Mouse (Mus musculus) embryonic stem cell, embryonic (primary cell): ENCODE results near the gene Dram2.
"Not testable (repeated sequence)": the region's sequence is repeated elsewhere in the genome, so short reads cannot be mapped to it uniquely, and the experiment has no call there.

Experiments used
- CTCF ChIA-PET, 4 experiments: fragments of 300-600 bp in 2 of 4; fragments of 350-600 bp in 2 of 4; sonication (Branson Sonifier 250); formaldehyde crosslinking; loops; one replicate each; lab custom pipeline; 2022; ENCODE audit warnings: inconsistent platforms in 2 of 4; lab: Charles Lee
- POLR2A ChIA-PET, 4 experiments: fragments of 300-600 bp in 2 of 4; fragments of 350-600 bp in 2 of 4; sonication (Branson Sonifier 250); formaldehyde crosslinking; loops; one replicate each; lab custom pipeline; 2022; ENCODE audit warnings: antibody characterized with exemption in 4 of 4, inconsistent platforms in 1 of 4; lab: Charles Lee

Dram2 gene

DNA sequence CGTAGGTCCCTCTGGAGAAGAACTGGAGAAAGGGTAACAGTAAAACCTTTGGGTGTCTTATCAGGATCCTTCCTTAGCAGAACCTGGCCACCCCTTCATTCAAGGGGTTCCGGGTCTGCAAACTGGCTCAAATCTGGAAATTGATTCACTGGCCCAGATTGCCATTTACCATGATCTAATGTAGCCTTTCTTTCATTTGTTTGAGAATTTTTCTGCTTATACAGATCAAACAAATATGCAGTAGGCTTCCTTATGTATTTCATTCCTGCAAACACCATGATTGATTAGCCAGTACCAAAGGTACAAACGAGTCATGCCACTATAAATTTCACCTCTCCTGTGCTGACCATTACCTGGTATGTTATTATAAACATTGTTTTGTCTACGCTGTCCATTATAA, 46.0 kb downstream of the Dram2 start:
- CTCF ChIA-PET: not testable (repeated sequence)

GRCm38 (mm10) chr3:106618103-106618502, 70.5 kb downstream of the Dram2 start:
- CTCF ChIA-PET: no interaction called here
- POLR2A ChIA-PET: no interaction called here

More for the DNA sequence above, 46.0 kb downstream of the Dram2 start:
- POLR2A ChIA-PET: not testable (repeated sequence)
